Mouse (Mus musculus): ENCODE results near the gene Plekhg5.

The Plekhg5 gene

GRCm38 (mm10) chr4:152070494-152071396 lies 1.6 kb upstream of the Plekhg5 start:
- no peak for DNase-seq (ENCODE audit: low read depth)

GRCm38 (mm10) chr4:152072655-152073054 lies 357 bp downstream of the Plekhg5 start:
- DNase-seq (ENCODE audit: low read depth), result no peak

GRCm38 (mm10) chr4:152073715-152074114 lies 1.4 kb downstream of the Plekhg5 start:
- no peak for DNase-seq (ENCODE audit: low read depth)

GRCm38 (mm10) chr4:152074548-152074947 lies 2.2 kb downstream of the Plekhg5 start:
- no peak for DNase-seq (ENCODE audit: low read depth)

- DNase-seq (ENCODE audit: low read depth), result no peak
These were observed 4.9 kb downstream of the Plekhg5 start for GRCm38 (mm10) chr4:152077191-152077590.

- DNase-seq (ENCODE audit: low read depth), result no peak
These were observed 5.8 kb downstream of the Plekhg5 start for GRCm38 (mm10) chr4:152078105-152078530.

GRCm38 (mm10) chr4:152079261-152079660 lies 7.0 kb downstream of the Plekhg5 start:
- no peak for DNase-seq (ENCODE audit: low read depth)

- DNase-seq (ENCODE audit: low read depth), result no peak
These were observed 7.6 kb downstream of the Plekhg5 start for GRCm38 (mm10) chr4:152079931-152080330.

- DNase-seq (ENCODE audit: low read depth), result no peak
These were observed 11.4 kb downstream of the Plekhg5 start for GRCm38 (mm10) chr4:152083611-152084220.

- no peak for DNase-seq (ENCODE audit: low read depth)
These were observed 12.3 kb downstream of the Plekhg5 start for GRCm38 (mm10) chr4:152084616-152085015.

GRCm38 (mm10) chr4:152086505-152087210 lies 14.4 kb downstream of the Plekhg5 start:
- no peak for DNase-seq (ENCODE audit: low read depth)

- DNase-seq (ENCODE audit: low read depth), result no peak
These were observed 15.1 kb downstream of the Plekhg5 start for GRCm38 (mm10) chr4:152087211-152088081.

GRCm38 (mm10) chr4:152088133-152088532 lies 15.8 kb downstream of the Plekhg5 start:
- DNase-seq (ENCODE audit: low read depth), result no peak

GRCm38 (mm10) chr4:152088556-152089120 lies 16.3 kb downstream of the Plekhg5 start:
- DNase-seq (ENCODE audit: low read depth), result no peak

- DNase-seq (ENCODE audit: low read depth), result no peak
These were observed 17.9 kb downstream of the Plekhg5 start for GRCm38 (mm10) chr4:152090191-152090590.

GRCm38 (mm10) chr4:152092751-152093293 lies 20.5 kb downstream of the Plekhg5 start:
- DNase-seq (ENCODE audit: low read depth), result no peak

GRCm38 (mm10) chr4:152094233-152094632 lies 21.9 kb downstream of the Plekhg5 start:
- DNase-seq (ENCODE audit: low read depth), result no peak

- peak; percentile 83 for DNase-seq (ENCODE audit: low read depth)
These were observed 23.9 kb downstream of the Plekhg5 start for GRCm38 (mm10) chr4:152095937-152096910.

- no peak for DNase-seq (ENCODE audit: low read depth)
These were observed 24.6 kb downstream of the Plekhg5 start for GRCm38 (mm10) chr4:152096927-152097326.
